Mouse (Mus musculus) limb, embryonic 13.5 days (tissue): ENCODE results near the gene Ggta1. TPM values are rescaled to one million over a fixed set of nuclear protein-coding genes. Genes with fewer than 3 reads are reported as not detected.

Experiments
- ATAC-seq: fragments of 200-750 bp; cut with Nextera tagmentation; 2 replicates; pipeline ENCODE4 v1.8.0; 2017; ENCODE audit warnings: low read depth, moderate number of reproducible peaks, moderate TSS enrichment; ENCODE audit not compliant: low FRiP score
- H3K27ac ChIP-seq: fragments of 300-500 bp; sonication (generic); 2 replicates; pipeline ENCODE4 v1.5.1; 2015; ENCODE audit warnings: inconsistent platforms, mild to moderate bottlenecking, moderate library complexity
- H3K27me3 ChIP-seq: fragments of 300-500 bp; sonication (generic); 2 replicates; pipeline ENCODE4 v1.6.1; 2015; ENCODE audit warnings: mild to moderate bottlenecking, inconsistent platforms
- H3K36me3 ChIP-seq: fragments of 300-500 bp; sonication (generic); 2 replicates; pipeline ENCODE4 v1.6.1; 2015; ENCODE audit warnings: inconsistent platforms, mild to moderate bottlenecking, moderate library complexity
- H3K4me1 ChIP-seq: fragments of 300-500 bp; sonication (generic); 2 replicates; pipeline ENCODE4 v1.6.1; 2015; ENCODE audit warnings: inconsistent platforms
- H3K4me2 ChIP-seq: fragments of 300-500 bp; sonication (generic); replicated peaks from 2 replicates; pipeline ENCODE4 v1.6.1; 2015; ENCODE audit warnings: inconsistent platforms, mild to moderate bottlenecking, moderate library complexity
- H3K4me3 ChIP-seq: fragments of 300-500 bp; sonication (generic); 2 replicates; pipeline ENCODE4 v1.5.1; 2015; ENCODE audit warnings: moderate library complexity, mild to moderate bottlenecking, inconsistent platforms
- H3K9ac ChIP-seq: fragments of 300-500 bp; sonication (generic); 2 replicates; pipeline ENCODE4 v1.6.1; 2015; ENCODE audit warnings: mild to moderate bottlenecking, inconsistent platforms
- H3K9me3 ChIP-seq: fragments of 300-500 bp; sonication (generic); 2 replicates; pipeline ENCODE4 v1.6.1; 2016; ENCODE audit warnings: inconsistent platforms
- WGBS: fragments of 180-500 bp; shearing (Covaris S2); methylation state at CpG from one replicate; pipeline ENCODE4 v1.1.7; 2015; 5-methylcytosine and 5-hydroxymethylcytosine counted together
- polyA plus RNA-seq: library from polyadenylated mRNA; unstranded; fragments of >200 nt; fragmentation: Nextera tagmentation; extraction: Ambion mirVana; gene quantifications from 2 replicates; pipeline ENCODE4 v1.2.1, GENCODE M21; 2015

The Ggta1 gene
- polyA plus RNA-seq, 1 experiment from 2014 or later, result 19.6 TPM

DNA sequence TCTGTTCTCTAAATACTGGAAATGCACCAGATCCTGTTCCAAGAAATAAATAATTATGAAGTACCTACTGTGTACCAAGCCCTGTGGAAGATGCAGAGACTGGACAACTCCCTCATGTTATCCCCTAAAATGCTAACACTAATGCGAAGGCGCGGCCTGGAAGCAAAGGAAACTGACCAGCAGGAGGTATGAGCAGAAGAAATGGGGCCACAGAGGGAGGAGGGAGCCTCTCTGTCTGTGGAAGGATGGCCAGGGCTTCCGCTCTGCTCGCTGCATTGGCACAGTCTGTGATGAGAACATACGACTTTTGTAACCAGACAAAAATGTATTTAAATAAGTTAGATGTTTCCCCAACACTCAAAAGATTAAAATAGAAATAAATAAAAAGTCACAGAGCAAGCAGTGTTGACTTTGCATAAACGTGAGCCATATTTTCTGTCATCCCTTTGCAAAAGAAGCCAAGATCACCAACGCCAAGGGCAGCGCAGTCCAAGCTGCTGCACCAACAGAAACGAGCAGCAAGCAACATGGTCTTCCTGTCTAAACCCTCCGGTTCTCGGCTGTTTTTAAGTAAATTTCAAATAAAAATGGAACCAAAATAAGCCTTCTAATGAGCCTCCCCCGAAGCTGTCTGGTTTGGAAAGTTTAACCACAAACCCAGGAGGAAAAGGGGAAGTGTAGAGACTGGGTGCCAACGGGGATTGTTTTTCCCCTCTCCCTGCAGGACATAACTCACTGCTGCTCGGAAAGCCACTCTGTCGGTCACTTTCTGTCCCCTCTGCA is 18.9 kb downstream of the Ggta1 start:
- no peaks in the 10 kb centered on the region for H3K36me3 ChIP-seq
- 41% methylated on average over 16 of the region's 16 CpGs for WGBS
- peak overlapping the region; percentile 30 for H3K4me2 ChIP-seq
- peaks cover 16% of the 10 kb centered on the region for H3K27me3 ChIP-seq
- H3K27ac ChIP-seq, result no peak overlapping the region; the same call in 1 of the 2 replicates
- H3K4me1 ChIP-seq, result peaks cover 84% of the 10 kb centered on the region
- H3K4me3 ChIP-seq, result 0 out of 2 replicates have a peak overlapping the region, but pooled peaks have one; percentile 1
- H3K9me3 ChIP-seq, result no peaks in the 10 kb centered on the region
- ATAC-seq, result no peak
- H3K9ac ChIP-seq, result 0 out of 2 replicates have a peak overlapping the region, but pooled peaks have one; percentile 25

DNA sequence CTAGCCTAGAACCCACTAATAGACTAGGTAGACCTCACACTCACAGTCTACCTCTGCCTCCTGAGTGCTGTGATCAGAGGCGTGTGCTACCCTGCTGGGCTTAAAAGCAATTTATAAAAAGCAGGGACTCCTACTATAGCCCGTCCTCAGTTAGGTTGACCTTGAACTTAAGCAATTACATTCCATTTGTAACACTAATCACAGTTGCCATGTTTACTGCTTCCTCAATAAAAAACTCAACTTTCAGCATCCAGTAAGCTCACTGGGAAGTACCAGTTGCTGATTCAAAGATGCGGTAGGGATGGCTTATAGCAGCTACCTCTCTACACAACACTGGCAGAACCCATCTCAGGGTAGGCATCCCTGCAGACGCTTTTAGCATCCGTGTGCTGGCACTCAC is 19.7 kb downstream of the Ggta1 start:
- Histone ChIP-seq H3K36me3 (no peaks in the 10 kb centered on the region), H3K4me1 (peaks cover 76% of the 10 kb centered on the region), H3K27me3 (peaks cover 16% of the 10 kb centered on the region), H3K4me2 (no peak overlapping the region), H3K9me3 (no peaks in the 10 kb centered on the region), H3K27ac (no peak overlapping the region), H3K9ac (no peak overlapping the region), H3K4me3 (no peak overlapping the region)
- no peak for ATAC-seq
- 31% methylated on average over 5 of the region's 5 CpGs for WGBS

DNA sequence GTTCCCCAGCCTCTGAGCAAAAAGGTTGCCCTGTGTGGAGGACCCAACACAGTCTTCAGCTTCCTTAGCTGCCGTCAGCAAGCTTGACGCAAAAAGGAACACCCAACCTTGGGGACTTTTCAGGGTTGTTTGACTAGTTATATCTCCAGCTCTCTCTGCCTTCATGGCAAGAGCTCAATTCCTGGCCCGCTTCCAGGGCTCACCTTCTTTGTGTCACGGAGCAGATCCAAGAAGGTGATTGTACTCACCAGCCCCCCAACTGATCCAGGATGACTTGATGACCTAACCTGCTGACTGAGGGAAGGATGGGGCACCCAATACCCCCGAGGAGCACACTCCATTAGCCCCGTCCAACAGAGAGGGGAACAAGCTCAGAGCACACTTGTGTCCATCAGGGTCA is 21.0 kb downstream of the Ggta1 start:
- Histone ChIP-seq H3K4me3 (no peak overlapping the region), H3K27me3 (peaks cover 16% of the 10 kb centered on the region), H3K36me3 (no peaks in the 10 kb centered on the region), H3K9me3 (no peaks in the 10 kb centered on the region), H3K9ac (no peak overlapping the region), H3K4me1 (peaks cover 63% of the 10 kb centered on the region), H3K4me2 (no peak overlapping the region), H3K27ac (no peak overlapping the region)
- ATAC-seq, result no peak
- WGBS, result 80% methylated on average over 6 of the region's 6 CpGs

DNA sequence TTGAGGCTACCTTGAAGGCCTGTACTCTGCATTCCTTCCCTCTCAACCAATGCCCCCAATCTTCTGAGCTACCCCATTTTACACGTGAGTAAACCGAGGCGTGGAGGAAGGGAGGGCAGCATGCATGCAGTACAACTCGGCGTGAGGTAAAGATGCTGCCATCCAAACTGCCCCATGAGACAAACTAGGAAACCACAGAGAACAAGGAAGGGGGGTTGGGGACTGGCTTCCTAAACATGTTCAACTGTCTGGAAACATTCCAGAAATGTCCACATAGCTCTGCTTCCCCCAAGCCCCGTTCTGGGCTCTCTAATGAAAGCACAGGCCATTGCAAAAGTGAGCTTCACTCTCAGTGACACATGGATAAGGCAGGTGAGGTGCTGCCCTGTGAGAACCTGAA is 21.6 kb downstream of the Ggta1 start:
- WGBS, result 72% methylated on average over 6 of the region's 6 CpGs
- peaks cover 16% of the 10 kb centered on the region for H3K27me3 ChIP-seq
- peaks cover 57% of the 10 kb centered on the region for H3K4me1 ChIP-seq

DNA sequence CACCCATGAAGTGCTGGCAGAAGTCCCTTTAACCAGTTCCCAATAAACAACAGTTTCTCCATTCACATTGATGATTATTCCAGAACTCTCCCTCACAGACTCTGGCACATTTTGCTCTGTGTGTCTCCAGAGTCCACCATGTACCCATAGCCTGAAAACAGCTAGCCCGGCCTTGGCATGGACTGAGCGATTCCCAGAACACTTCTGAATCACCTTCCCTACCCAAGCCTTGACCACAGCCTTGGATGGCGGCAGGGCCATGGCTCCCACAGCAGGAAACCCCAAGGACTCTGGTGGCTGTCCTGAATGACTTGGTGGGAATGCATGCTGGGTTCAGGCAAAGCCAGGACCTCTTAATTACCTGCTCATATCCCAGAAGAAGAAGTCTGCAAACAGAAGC is 22.6 kb downstream of the Ggta1 start:
- Histone ChIP-seq H3K9me3 (no peaks in the 10 kb centered on the region), H3K27me3 (peaks cover 13% of the 10 kb centered on the region), H3K4me1 (peaks cover 47% of the 10 kb centered on the region), H3K36me3 (no peaks in the 10 kb centered on the region), H3K4me3 (no peak overlapping the region), H3K9ac (no peak overlapping the region), H3K4me2 (no peak overlapping the region), H3K27ac (no peak overlapping the region)
- ATAC-seq, result no peak
- 67% methylated on average over 3 of the region's 3 CpGs for WGBS

More for the DNA sequence above, 21.6 kb downstream of the Ggta1 start:
- no peak overlapping the region for H3K4me2 ChIP-seq
- H3K4me3 ChIP-seq, result no peak overlapping the region
- H3K9me3 ChIP-seq, result no peaks in the 10 kb centered on the region
- no peak overlapping the region for H3K9ac ChIP-seq
- no peak for ATAC-seq
- H3K27ac ChIP-seq, result no peak overlapping the region
- no peaks in the 10 kb centered on the region for H3K36me3 ChIP-seq

DNA sequence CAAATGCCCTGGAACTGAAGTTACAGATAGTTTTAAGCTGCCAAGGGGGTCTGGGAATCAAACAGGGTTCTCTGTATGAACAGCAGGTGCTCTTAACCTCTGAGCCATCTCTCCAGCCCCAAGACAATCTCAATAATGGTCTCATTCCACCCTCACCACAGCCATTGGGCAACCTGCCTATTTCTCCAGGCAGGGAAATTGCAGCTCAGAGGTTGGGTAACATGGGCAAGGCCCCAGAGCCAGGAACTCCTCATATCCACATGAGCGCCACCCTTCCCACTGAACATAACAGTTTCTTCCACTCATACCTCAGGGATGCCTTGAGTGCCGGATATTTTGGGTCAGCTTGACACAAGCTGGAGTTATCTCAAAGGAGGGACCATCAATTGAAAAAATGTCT is 25.2 kb downstream of the Ggta1 start:
- 84% methylated on average over 2 of the region's 2 CpGs for WGBS
- Histone ChIP-seq H3K9me3 (no peaks in the 10 kb centered on the region), H3K4me2 (no peak overlapping the region), H3K36me3 (no peaks in the 10 kb centered on the region), H3K4me3 (no peak overlapping the region), H3K4me1 (peaks cover 46% of the 10 kb centered on the region), H3K9ac (no peak overlapping the region), H3K27ac (no peak overlapping the region), H3K27me3 (peaks cover 14% of the 10 kb centered on the region)
- no peak for ATAC-seq

DNA sequence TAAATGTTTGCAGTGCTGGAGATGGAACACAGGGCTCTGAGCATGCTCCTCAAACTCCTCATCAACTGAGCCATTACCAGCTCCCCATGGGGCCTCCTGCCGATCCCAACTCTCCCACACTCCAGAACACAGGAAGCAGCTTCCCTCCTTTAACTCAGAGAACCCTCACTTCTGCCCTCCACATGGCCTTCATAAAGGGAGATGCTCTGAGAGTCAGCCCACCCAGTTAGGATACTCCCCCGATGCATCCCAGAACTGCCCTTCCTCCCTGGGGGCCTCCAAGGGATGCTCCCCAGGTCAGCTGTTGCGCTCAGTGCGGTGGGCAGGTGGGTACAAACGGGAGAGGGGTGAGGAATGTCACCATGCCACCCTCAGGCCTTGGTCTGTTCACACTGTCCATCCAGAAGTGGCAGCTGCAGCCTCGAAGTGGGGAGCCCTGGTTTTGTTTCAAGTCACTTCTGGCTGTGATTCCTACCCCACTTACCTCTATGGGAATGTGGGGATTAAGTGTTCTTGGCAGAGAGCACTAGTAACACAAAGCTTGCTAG is 28.4 kb downstream of the Ggta1 start:
- Histone ChIP-seq H3K4me3 (no peak overlapping the region), H3K27ac (no peak overlapping the region), H3K9me3 (no peaks in the 10 kb centered on the region), H3K9ac (no peak overlapping the region), H3K4me1 (peaks cover 40% of the 10 kb centered on the region), H3K36me3 (no peaks in the 10 kb centered on the region), H3K4me2 (no peak overlapping the region), H3K27me3 (0 out of 2 replicates have a peak, but pooled peaks cover 7% of the 10 kb centered on the region)
- 63% methylated on average over 6 of the region's 6 CpGs for WGBS
- no peak for ATAC-seq

DNA sequence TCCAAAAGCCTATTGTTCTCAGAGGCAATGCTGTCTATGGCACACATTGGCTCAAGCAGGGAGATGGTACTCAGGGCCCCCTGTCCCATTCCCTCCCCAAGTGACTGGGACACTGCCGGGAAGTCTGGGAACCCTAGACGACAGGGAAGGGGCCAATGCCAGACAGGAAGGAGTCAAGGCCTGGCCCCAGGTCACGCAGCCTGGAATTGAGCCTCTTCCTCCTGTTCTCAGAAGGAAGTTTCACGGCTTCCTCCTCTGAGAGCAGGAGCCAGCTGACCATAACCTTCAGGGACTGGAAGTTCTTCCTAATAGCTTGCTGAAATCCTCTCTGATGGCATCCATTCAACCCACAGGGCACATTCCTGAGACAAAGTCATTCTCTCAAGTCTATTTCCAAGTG is 29.6 kb downstream of the Ggta1 start:
- no peak overlapping the region for H3K4me3 ChIP-seq
- H3K27me3 ChIP-seq, result 0 out of 2 replicates have a peak, but pooled peaks cover 7% of the 10 kb centered on the region
- no peak overlapping the region; the same call in 1 of the 2 replicates for H3K27ac ChIP-seq
- H3K4me1 ChIP-seq, result peaks cover 42% of the 10 kb centered on the region
- H3K36me3 ChIP-seq, result no peaks in the 10 kb centered on the region
- no peak overlapping the region for H3K4me2 ChIP-seq
- no peak overlapping the region for H3K9ac ChIP-seq
- ATAC-seq, result no peak
- WGBS, result 56% methylated on average over 4 of the region's 4 CpGs
- no peaks in the 10 kb centered on the region for H3K9me3 ChIP-seq

DNA sequence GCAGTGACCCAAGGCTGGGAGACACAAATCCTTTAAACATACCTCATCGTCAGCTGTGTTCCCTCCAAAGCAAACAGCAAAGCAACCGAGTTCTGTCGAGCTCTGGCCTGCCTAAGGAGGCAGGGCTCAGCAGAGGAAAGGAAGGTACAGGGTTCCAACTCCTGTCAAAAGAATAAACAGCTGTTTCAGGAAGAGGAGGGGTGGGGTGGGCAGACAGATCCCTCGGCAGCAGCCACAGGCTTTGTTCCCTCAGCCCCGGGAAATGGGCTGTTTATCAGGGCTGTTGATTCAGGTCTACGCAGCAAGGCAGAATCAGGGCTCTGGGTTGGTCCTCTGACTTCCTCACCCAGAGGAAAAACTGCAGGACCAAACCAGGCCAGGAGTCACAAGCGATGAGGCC is 30.6 kb downstream of the Ggta1 start:
- Histone ChIP-seq H3K4me1 (peaks cover 42% of the 10 kb centered on the region), H3K4me3 (0 out of 2 replicates have a peak overlapping the region, but pooled peaks have one; percentile 3), H3K4me2 (peak overlapping the region; percentile 9; the same call in 1 of the 2 replicates), H3K27me3 (0 out of 2 replicates have a peak, but pooled peaks cover 7% of the 10 kb centered on the region), H3K27ac (peak overlapping the region; percentile 10; the same call in 1 of the 2 replicates), H3K9ac (no peak overlapping the region), H3K36me3 (no peaks in the 10 kb centered on the region), H3K9me3 (no peaks in the 10 kb centered on the region)
- no peak for ATAC-seq
- WGBS, result 22% methylated on average over 7 of the region's 7 CpGs

DNA sequence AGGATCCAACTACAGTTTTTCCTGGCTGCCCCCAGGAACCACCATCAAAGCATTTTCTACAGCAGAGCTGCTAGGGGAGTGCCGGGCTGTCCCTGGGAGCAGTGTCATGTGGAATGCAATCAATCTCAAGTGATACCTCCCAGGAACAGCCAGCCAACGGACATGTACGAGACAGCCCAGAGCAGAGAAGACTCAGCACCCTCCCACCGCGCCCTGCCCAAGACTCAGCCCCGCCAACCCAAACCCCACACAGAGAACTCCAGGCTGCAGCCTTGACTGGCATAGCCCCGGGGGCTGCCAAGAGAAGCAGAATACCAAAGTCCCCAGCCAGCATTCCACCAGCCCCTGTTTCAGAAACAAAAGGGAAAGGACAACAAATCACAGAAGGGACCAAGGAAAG is 31.0 kb downstream of the Ggta1 start:
- H3K27me3 ChIP-seq, result 0 out of 2 replicates have a peak, but pooled peaks cover 7% of the 10 kb centered on the region
- WGBS, result 19% methylated on average over 7 of the region's 7 CpGs
- peak overlapping the region; percentile 10; the same call in 1 of the 2 replicates for H3K27ac ChIP-seq
- no peaks in the 10 kb centered on the region for H3K36me3 ChIP-seq
- no peak for ATAC-seq
- no peaks in the 10 kb centered on the region for H3K9me3 ChIP-seq
- H3K9ac ChIP-seq, result 0 out of 2 replicates have a peak overlapping the region, but pooled peaks have one; percentile 0
- H3K4me3 ChIP-seq, result 0 out of 2 replicates have a peak overlapping the region, but pooled peaks have one; percentile 3
- peak overlapping the region; percentile 9; the same call in 1 of the 2 replicates for H3K4me2 ChIP-seq
- H3K4me1 ChIP-seq, result peaks cover 42% of the 10 kb centered on the region

DNA sequence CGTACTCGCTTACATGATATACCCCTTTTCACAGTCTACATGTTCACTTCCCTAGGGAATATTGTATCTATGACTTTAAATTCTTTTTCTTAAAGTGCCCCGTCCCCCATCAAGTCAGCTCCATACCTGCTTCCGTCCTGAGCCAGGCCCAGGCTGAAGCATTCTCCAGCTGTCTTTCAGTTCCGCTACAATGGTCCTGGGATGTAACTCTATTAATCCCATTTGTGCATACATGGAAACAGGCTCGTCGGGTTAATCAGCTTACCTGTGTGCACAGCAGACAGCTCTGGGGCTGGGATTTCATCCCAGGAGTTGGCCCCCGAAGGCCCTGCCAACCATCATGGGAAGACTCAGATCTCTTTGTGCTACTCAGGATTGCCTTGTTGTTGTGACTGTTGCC is 32.2 kb downstream of the Ggta1 start:
- no peak overlapping the region for H3K27ac ChIP-seq
- H3K9me3 ChIP-seq, result no peaks in the 10 kb centered on the region
- H3K4me3 ChIP-seq, result no peak overlapping the region
- H3K4me2 ChIP-seq, result no peak overlapping the region
- 0 out of 2 replicates have a peak, but pooled peaks cover 7% of the 10 kb centered on the region for H3K27me3 ChIP-seq
- peaks cover 42% of the 10 kb centered on the region for H3K4me1 ChIP-seq
- H3K9ac ChIP-seq, result no peak overlapping the region
- ATAC-seq, result no peak
- H3K36me3 ChIP-seq, result no peaks in the 10 kb centered on the region
- WGBS, result 88% methylated on average over 8 of the region's 8 CpGs

DNA sequence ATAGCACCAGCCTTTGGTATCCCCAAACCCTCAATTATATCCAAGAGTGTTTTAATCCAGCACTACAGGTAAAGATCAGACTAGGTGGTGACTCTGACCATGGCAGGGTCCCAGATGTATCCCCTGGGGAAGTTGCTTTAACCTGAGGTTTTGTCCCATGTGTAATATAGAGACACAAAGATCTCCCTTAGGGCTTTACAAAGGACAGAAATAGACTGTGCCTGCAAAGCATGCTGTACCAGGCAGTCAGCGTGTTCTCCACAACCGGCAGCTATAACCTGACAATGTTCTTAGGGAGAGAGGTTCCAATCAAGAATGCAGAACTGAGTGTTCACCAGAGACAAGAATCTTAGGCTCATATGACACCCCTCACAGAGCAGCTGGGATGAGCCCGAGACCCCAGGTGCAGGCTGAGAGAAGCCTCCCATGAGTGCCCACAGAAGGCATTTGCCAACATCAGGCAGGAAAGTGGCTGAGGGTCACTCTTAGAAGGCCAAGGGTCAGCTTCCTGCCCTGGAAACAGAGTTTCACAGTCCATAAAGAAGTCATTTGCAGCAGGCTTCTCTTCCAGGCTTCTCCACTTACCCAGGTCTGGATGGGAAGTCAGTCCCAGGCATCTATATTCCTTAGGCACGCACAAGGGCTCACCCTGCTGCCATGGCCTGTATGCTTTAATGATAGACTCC is 34.3 kb downstream of the Ggta1 start:
- WGBS, result 40% methylated on average over 4 of the region's 4 CpGs
- H3K4me1 ChIP-seq, result peaks cover 29% of the 10 kb centered on the region
- H3K27ac ChIP-seq, result no peak overlapping the region
- no peak overlapping the region for H3K9ac ChIP-seq
- no peaks in the 10 kb centered on the region for H3K9me3 ChIP-seq
- no peak for ATAC-seq
- H3K4me3 ChIP-seq, result no peak overlapping the region
- H3K4me2 ChIP-seq, result no peak overlapping the region
- H3K36me3 ChIP-seq, result no peaks in the 10 kb centered on the region
- H3K27me3 ChIP-seq, result 0 out of 2 replicates have a peak, but pooled peaks cover 5% of the 10 kb centered on the region
